Mouse (Mus musculus): ENCODE measurements around the gene Gm19426. TPM values are rescaled to one million over a fixed set of nuclear protein-coding genes. Genes with fewer than 3 reads are reported as not detected.
A peak's percentile ranks its signal among the peaks of the same experiment; 100 is the strongest.

Gm19426 gene
- total and polyA plus RNA-seq, 3 experiments: not detected

DNA sequence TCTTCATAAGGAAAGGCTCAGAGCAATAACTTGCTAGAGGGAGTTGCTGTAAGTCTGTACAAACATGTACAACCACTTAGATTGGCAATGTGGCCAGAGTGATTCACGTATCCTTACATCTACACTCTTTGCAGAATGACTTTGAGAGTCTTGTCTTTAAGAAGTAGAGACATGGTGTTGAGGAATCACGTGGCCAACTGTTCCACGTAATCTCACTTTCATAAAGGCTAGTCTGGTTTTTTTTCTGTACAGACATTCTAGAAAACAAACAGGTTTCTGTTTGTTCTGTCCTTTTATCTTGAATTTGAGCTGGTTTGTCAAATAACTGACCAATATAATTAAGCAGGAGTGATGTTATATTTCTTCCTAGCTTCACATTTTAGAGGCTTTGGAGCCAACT is 17.9 kb upstream of the Gm19426 start:
- no peak overlapping the region for H3K4me2 ChIP-seq (ENCODE audit: insufficient read depth, low read depth, poor library complexity, severe bottlenecking)
- H3K79me2 ChIP-seq (replicated peaks; ENCODE audit: control insufficient read depth, extremely low read depth, insufficient read depth, poor library complexity, severe bottlenecking): no peaks in the 10 kb centered on the region
- no peak overlapping the region for H3K9ac ChIP-seq (ENCODE audit: insufficient read depth, low read depth)
- H3K27me3 ChIP-seq (replicated peaks): peaks cover 4% of the 10 kb centered on the region
- no peaks in the 10 kb centered on the region for H3K36me3 ChIP-seq (replicated peaks in 1 of 2; ENCODE audit: control insufficient read depth in 1 of 2, insufficient read depth in 1 of 2, low read length in 1 of 2)
- dilution Hi-C loops (cut with MboI; ENCODE audit: extremely low pct_ligation_motif_present, extremely low pct_unique_long_range_greater_than_20kb, low sequenced_read_pairs) (no loop called here), in situ Hi-C loops (cut with MboI; ENCODE audit: low pct_ligation_motif_present, low pct_unique_long_range_greater_than_20kb, low sequenced_read_pairs) (no loop called here)
- no peak for DNase-seq (ENCODE audit: extremely low read depth)
- H3K4me1 ChIP-seq (ENCODE audit: control insufficient read depth in 1 of 2, insufficient read depth in 2 of 2): 0 out of 4 replicates have a peak, but pooled peaks cover 0 to 5% of the 10 kb centered on the region in 2 experiments
- no peak for TF ChIP-seq CTCF (conservative IDR thresholded peaks at IDR 0.05 in 1 of 2, IDR thresholded peaks at IDR 0.05 in 1 of 2; ENCODE audit: low read depth in 2 of 2, low read length in 2 of 2)
- TF ChIP-seq POLR2AphosphoS2 (IDR thresholded peaks at IDR 0.05; ENCODE audit: low read depth, low read length): no peak
- TF ChIP-seq BHLHE40 (IDR thresholded peaks at IDR 0.05; ENCODE audit: low read depth, low read length): peak; percentile 42; the same call in 1 of the 2 replicates
- no peak for TF ChIP-seq MAZ (IDR thresholded peaks at IDR 0.05; ENCODE audit: low read depth, low read length)
- no peak for TF ChIP-seq UBTF (IDR thresholded peaks at IDR 0.05; ENCODE audit: low read depth, low read length)
- no peak for TF ChIP-seq ZNF384 (IDR thresholded peaks at IDR 0.05; ENCODE audit: low read depth, low read length)
- no peak for TF ChIP-seq TCF12 (IDR thresholded peaks at IDR 0.05; ENCODE audit: low read depth, low read length)
- no peak for TF ChIP-seq KAT2A (IDR thresholded peaks at IDR 0.05; ENCODE audit: insufficient replicate concordance, low read length)
- TF ChIP-seq NRF1 (IDR thresholded peaks at IDR 0.05; ENCODE audit: low read depth, low read length): no peak
- TF ChIP-seq PAX5 (IDR thresholded peaks at IDR 0.05; ENCODE audit: low read length): no peak
- TF ChIP-seq MAX (IDR thresholded peaks at IDR 0.05; ENCODE audit: low read length): 0 out of 2 replicates have a peak, but pooled peaks have one; percentile 33
- TF ChIP-seq MYC (IDR thresholded peaks at IDR 0.05; ENCODE audit: low read depth, low read length): no peak
- peak; percentile 50 for TF ChIP-seq USF1 (IDR thresholded peaks at IDR 0.05; ENCODE audit: low read depth, low read length)
- TF ChIP-seq USF2 (conservative IDR thresholded peaks at IDR 0.05; ENCODE audit: low read depth, low read length): peak; percentile 58
- no peak overlapping the region for H3K27ac ChIP-seq (ENCODE audit: insufficient read depth, low read depth)
- H3K9me3 ChIP-seq (replicated peaks; ENCODE audit: low read length): no peaks in the 10 kb centered on the region
- H3K4me3 ChIP-seq (replicated peaks in 1 of 3; ENCODE audit: low read depth in 2 of 3, low read length in 2 of 3, poor library complexity in 1 of 3): no peak overlapping the region

- in situ Hi-C loops (cut with MboI; ENCODE audit: low pct_ligation_motif_present, low pct_unique_long_range_greater_than_20kb, low sequenced_read_pairs) (no loop called here), dilution Hi-C loops (cut with MboI; ENCODE audit: extremely low pct_ligation_motif_present, extremely low pct_unique_long_range_greater_than_20kb, low sequenced_read_pairs) (no loop called here)
- Histone ChIP-seq H3K27me3 (replicated peaks) (peaks cover 4% of the 10 kb centered on the region), H3K79me2 (replicated peaks; ENCODE audit: control insufficient read depth, extremely low read depth, insufficient read depth, poor library complexity, severe bottlenecking) (no peaks in the 10 kb centered on the region), H3K4me1 (ENCODE audit: control insufficient read depth in 1 of 2, insufficient read depth in 2 of 2) (0 out of 4 replicates have a peak, but pooled peaks cover 0 to 5% of the 10 kb centered on the region in 2 experiments), H3K9me3 (replicated peaks; ENCODE audit: low read length) (no peaks in the 10 kb centered on the region), H3K27ac (ENCODE audit: insufficient read depth, low read depth) (no peak overlapping the region), H3K36me3 (replicated peaks in 1 of 2; ENCODE audit: control insufficient read depth in 1 of 2, insufficient read depth in 1 of 2, low read length in 1 of 2) (no peaks in the 10 kb centered on the region), H3K4me3 (replicated peaks in 1 of 3; ENCODE audit: low read depth in 2 of 3, low read length in 2 of 3, poor library complexity in 1 of 3) (no peak overlapping the region), H3K9ac (ENCODE audit: insufficient read depth, low read depth) (no peak overlapping the region), H3K4me2 (ENCODE audit: insufficient read depth, low read depth, poor library complexity, severe bottlenecking) (no peak overlapping the region)
- TF ChIP-seq MEF2A (IDR thresholded peaks at IDR 0.05; ENCODE audit: borderline replicate concordance, low read depth, low read length) (no peak), ELF1 (IDR thresholded peaks at IDR 0.05; ENCODE audit: low read depth, low read length) (no peak), BHLHE40 (IDR thresholded peaks at IDR 0.05; ENCODE audit: low read depth, low read length) (no peak), IRF4 (IDR thresholded peaks at IDR 0.05; ENCODE audit: low read depth, low read length) (no peak)
- no peak for DNase-seq (ENCODE audit: extremely low read depth)
Observed at GRCm38 (mm10) chr2:84760777-84761176, 17.3 kb upstream of the Gm19426 start.
